ENCODE assay signal across 8 mouse cellular contexts in genomic region chr8:94916311-94916959, GRCm38 (mm10). TPM values are rescaled to one million over a fixed set of nuclear protein-coding genes. Genes with fewer than 3 reads are reported as not detected.
DNase-seq lines count a peak whose midpoint lies in the region; ATAC-seq and TF ChIP-seq lines count a peak whose summit lies in the region.

No protein-coding gene starts in this region.

- intact Hi-C loops in heart, postnatal 14 days (cut with DNase I) = loop anchor here (10.0 kb wide), 1 partner anchor 312 kb away; the partner anchor contains the start of genes Fam192a and Rspry1

- no peak for TF ChIP-seq RAD21 in CH12.LX (IDR thresholded peaks at IDR 0.05; ENCODE audit: low read depth, low read length)

- dilution Hi-C loops in CH12.LX (cut with MboI; ENCODE audit: extremely low pct_ligation_motif_present, extremely low pct_unique_long_range_greater_than_20kb, low sequenced_read_pairs) = no loop called here

- no peaks in the 10 kb centered on the region for H3K79me2 ChIP-seq in CH12.LX (replicated peaks; ENCODE audit: control insufficient read depth, extremely low read depth, insufficient read depth, poor library complexity, severe bottlenecking)

- no peak for DNase-seq in heart, postnatal 14 days
- DNase-seq in CH12.LX (ENCODE audit: extremely low read depth) = no peak
- DNase-seq in hindbrain, embryonic 10.5 days (ENCODE audit: low spot score) = no peak
- no peak for DNase-seq in midbrain, embryonic 10.5 days (ENCODE audit: low spot score)
- no peak for DNase-seq in layer of hippocampus, adult 2 months (ENCODE audit: low spot score in 2 of 2)
- DNase-seq in spleen, adult 18-20 months = no peak
- DNase-seq in ovary, postnatal 10 days (ENCODE audit: low spot score) = no peak

- TF ChIP-seq POLR2A in CH12.LX (IDR thresholded peaks at IDR 0.05; ENCODE audit: low read depth, low read length) = no peak

- peak overlapping the region; percentile 87 for H3K4me2 ChIP-seq in heart, embryonic 11.5 days
- 0 out of 2 replicates have a peak overlapping the region, but pooled peaks have one; percentile 53 for H3K4me2 ChIP-seq in CH12.LX (ENCODE audit: insufficient read depth, low read depth, poor library complexity, severe bottlenecking)

- peaks cover 50% of the 10 kb centered on the region for H3K4me1 ChIP-seq in heart, embryonic 11.5 days (ENCODE audit: control insufficient read depth, insufficient read depth, low read length)
- H3K4me1 ChIP-seq in CH12.LX (ENCODE audit: control insufficient read depth in 1 of 2, insufficient read depth in 2 of 2) = peaks cover 12 to 38% of the 10 kb centered on the region in 2 experiments
- H3K4me1 ChIP-seq in hindbrain, embryonic 10.5 days (replicated peaks) = peaks cover 59% of the 10 kb centered on the region
- H3K4me1 ChIP-seq in midbrain, embryonic 10.5 days = peaks cover 47% of the 10 kb centered on the region

- no peak for TF ChIP-seq EP300 in CH12.LX (IDR thresholded peaks at IDR 0.05; ENCODE audit: low read length)

- 42% methylated on average over 9 of the region's 9 CpGs for WGBS in heart, embryonic 11.5 days (ENCODE audit: insufficient replicate concordance)
- WGBS in hindbrain, embryonic 10.5 days = 53% methylated on average over 9 of the region's 9 CpGs
- 42% methylated on average over 9 of the region's 9 CpGs for WGBS in midbrain, embryonic 10.5 days

- peaks cover 9% of the 10 kb centered on the region for H3K27me3 ChIP-seq in heart, embryonic 11.5 days (ENCODE audit: control insufficient read depth, insufficient read depth, low read length)
- H3K27me3 ChIP-seq in CH12.LX (replicated peaks) = peaks cover 1% of the 10 kb centered on the region
- H3K27me3 ChIP-seq in hindbrain, embryonic 10.5 days (ENCODE audit: insufficient read depth, poor library complexity, severe bottlenecking) = peaks cover 72% of the 10 kb centered on the region
- peaks cover 71% of the 10 kb centered on the region for H3K27me3 ChIP-seq in midbrain, embryonic 10.5 days (ENCODE audit: low read depth, poor library complexity, severe bottlenecking)

- in situ Hi-C loops in CH12.LX (cut with MboI; ENCODE audit: low pct_ligation_motif_present, low pct_unique_long_range_greater_than_20kb, low sequenced_read_pairs) = no loop called here

- peaks cover 13% of the 10 kb centered on the region; the same call in 1 of the 2 replicates for H3K36me3 ChIP-seq in heart, embryonic 11.5 days (ENCODE audit: control insufficient read depth, insufficient read depth, low read length)
- H3K36me3 ChIP-seq in CH12.LX (replicated peaks in 1 of 2; ENCODE audit: control insufficient read depth in 1 of 2, insufficient read depth in 1 of 2, low read length in 1 of 2) = peaks cover 10 to 19% of the 10 kb centered on the region in 2 experiments
- H3K36me3 ChIP-seq in hindbrain, embryonic 10.5 days = peaks cover 6% of the 10 kb centered on the region; the same call in 1 of the 2 replicates
- no peaks in the 10 kb centered on the region for H3K36me3 ChIP-seq in midbrain, embryonic 10.5 days

- ATAC-seq in heart, embryonic 11.5 days (replicated peaks; ENCODE audit: insufficient number of reproducible peaks, low FRiP score, low TSS enrichment) = no peak

- no peak overlapping the region for H3K27ac ChIP-seq in heart, embryonic 11.5 days (ENCODE audit: low read depth, low read length)
- no peak overlapping the region for H3K27ac ChIP-seq in CH12.LX (ENCODE audit: insufficient read depth, low read depth)
- H3K27ac ChIP-seq in hindbrain, embryonic 10.5 days = peak overlapping the region; percentile 96
- peak overlapping the region; percentile 93; the same call in 1 of the 2 replicates for H3K27ac ChIP-seq in midbrain, embryonic 10.5 days (replicated peaks)
- H3K27ac ChIP-seq in layer of hippocampus, adult 2 months = no peak overlapping the region

- peak overlapping the region; percentile 91 for H3K4me3 ChIP-seq in heart, embryonic 11.5 days (ENCODE audit: low read depth, low read length)
- peak overlapping the region in 1 of 3 experiments; percentile 44 for H3K4me3 ChIP-seq in CH12.LX (replicated peaks in 1 of 3; ENCODE audit: low read depth in 2 of 3, low read length in 2 of 3, poor library complexity in 1 of 3)
- H3K4me3 ChIP-seq in hindbrain, embryonic 10.5 days = peak overlapping the region; percentile 82
- H3K4me3 ChIP-seq in midbrain, embryonic 10.5 days = peak overlapping the region; percentile 73
- H3K4me3 ChIP-seq in layer of hippocampus, adult 2 months = no peak overlapping the region

- H3K9ac ChIP-seq in heart, embryonic 11.5 days (ENCODE audit: low read depth, low read length) = peak overlapping the region; percentile 92
- no peak overlapping the region for H3K9ac ChIP-seq in CH12.LX (ENCODE audit: insufficient read depth, low read depth)

- H3K9me3 ChIP-seq in heart, embryonic 11.5 days (replicated peaks; ENCODE audit: control insufficient read depth, low read length) = no peaks in the 10 kb centered on the region
- H3K9me3 ChIP-seq in CH12.LX (replicated peaks; ENCODE audit: low read length) = peaks cover 7% of the 10 kb centered on the region
- H3K9me3 ChIP-seq in hindbrain, embryonic 10.5 days = no peaks in the 10 kb centered on the region
- no peaks in the 10 kb centered on the region for H3K9me3 ChIP-seq in midbrain, embryonic 10.5 days (replicated peaks)

- TF ChIP-seq CTCF in CH12.LX (conservative IDR thresholded peaks at IDR 0.05 in 1 of 2, IDR thresholded peaks at IDR 0.05 in 1 of 2; ENCODE audit: low read depth in 2 of 2, low read length in 2 of 2) = no peak
- no peak for TF ChIP-seq CTCF in layer of hippocampus, adult 2 months (conservative IDR thresholded peaks at IDR 0.05)

TF ChIP-seq in CH12.LX, 34 proteins besides CTCF, POLR2A, EP300 and RAD21 (continues in another document):
- TF ChIP-seq NELFE (IDR thresholded peaks at IDR 0.05; ENCODE audit: low read depth, low read length) (no peak), ETS1 (conservative IDR thresholded peaks at IDR 0.05; ENCODE audit: low read depth, low read length) (no peak), MYC (IDR thresholded peaks at IDR 0.05; ENCODE audit: low read depth, low read length) (no peak), KAT2A (IDR thresholded peaks at IDR 0.05; ENCODE audit: insufficient replicate concordance, low read length) (no peak), UBTF (IDR thresholded peaks at IDR 0.05; ENCODE audit: low read depth, low read length) (no peak), HCFC1 (IDR thresholded peaks at IDR 0.05; ENCODE audit: low read depth, low read length) (no peak), PAX5 (IDR thresholded peaks at IDR 0.05; ENCODE audit: low read length) (no peak), ZKSCAN1 (IDR thresholded peaks at IDR 0.05; ENCODE audit: borderline replicate concordance, low read depth, low read length) (no peak), RCOR1 (conservative IDR thresholded peaks at IDR 0.05; ENCODE audit: low read depth, low read length) (no peak), CHD1 (IDR thresholded peaks at IDR 0.05; ENCODE audit: low read depth, low read length) (no peak)

RNA-seq across cellular contexts. Expression of gene Ccdc102a, which starts 1.5 kb away (rescaled TPM):
- 22.8 and 24.8 TPM in 2 replicates for polyA plus RNA-seq in heart, embryonic 11.5 days (2014; fragmentation: Nextera tagmentation; extraction: Ambion mirVana)
- 10 to 100 TPM; 10.8 to 10.9 TPM for total RNA-seq in heart, postnatal 14 days (2021)
- total RNA-seq in CH12.LX (2012; rRNA removed) = 5.8 and 5.9 TPM in 2 replicates
- 2.1 and 2.5 TPM in 2 replicates for total RNA-seq in CH12.LX (2014; rRNA removed)
- polyA plus RNA-seq in CH12.LX (2012; ENCODE audit: insufficient read length, low read depth) = 2.8 and 4.5 TPM in 2 replicates
- polyA plus RNA-seq in hindbrain, embryonic 10.5 days (2016; fragmentation: Nextera tagmentation; extraction: Ambion mirVana) = 15.7 and 17.5 TPM in 2 replicates
- polyA plus RNA-seq in midbrain, embryonic 10.5 days (2016; fragmentation: Nextera tagmentation; extraction: Ambion mirVana) = 13.0 and 13.1 TPM in 2 replicates
- 1 to 10 TPM; 1.7 to 1.9 TPM for total RNA-seq in layer of hippocampus, adult 2 months (2021)

RNA-seq across cellular contexts. Expression of gene Adgrg5, which starts 7.1 kb away (rescaled TPM):
- 0.10 and 0.47 TPM in 2 replicates for polyA plus RNA-seq in heart, embryonic 11.5 days (2014; fragmentation: Nextera tagmentation; extraction: Ambion mirVana)
- under 1 TPM; 0.22 to 0.50 TPM for total RNA-seq in heart, postnatal 14 days (2021)
- total RNA-seq in CH12.LX (2012; rRNA removed) = 0.81 and 1.0 TPM in 2 replicates
- 5.2 and 6.9 TPM in 2 replicates for total RNA-seq in CH12.LX (2014; rRNA removed)
- polyA plus RNA-seq in CH12.LX (2012; ENCODE audit: insufficient read length, low read depth) = 9.2 and 10.0 TPM in 2 replicates
- polyA plus RNA-seq in hindbrain, embryonic 10.5 days (2016; fragmentation: Nextera tagmentation; extraction: Ambion mirVana) = 0.22 and 0.68 TPM in 2 replicates
- polyA plus RNA-seq in midbrain, embryonic 10.5 days (2016; fragmentation: Nextera tagmentation; extraction: Ambion mirVana) = 0.36 and 0.74 TPM in 2 replicates
- not detected for total RNA-seq in layer of hippocampus, adult 2 months (2021)

RNA-seq across cellular contexts. Expression of gene Dok4, which starts 40.3 kb away (rescaled TPM):
- polyA plus RNA-seq in heart, embryonic 11.5 days (2014; fragmentation: Nextera tagmentation; extraction: Ambion mirVana) = 46.2 and 57.7 TPM in 2 replicates
- 10 to 100 TPM; 23.3 to 26.5 TPM for total RNA-seq in heart, postnatal 14 days (2021)
- total RNA-seq in CH12.LX (2012; rRNA removed) (1.8 and 2.3 TPM in 2 replicates), CH12.LX (2014; rRNA removed) (1.6 and 2.3 TPM in 2 replicates)
- 1.7 and 1.9 TPM in 2 replicates for polyA plus RNA-seq in CH12.LX (2012; ENCODE audit: insufficient read length, low read depth)
- polyA plus RNA-seq in hindbrain, embryonic 10.5 days (2016; fragmentation: Nextera tagmentation; extraction: Ambion mirVana) = 14.6 and 16.9 TPM in 2 replicates
- 11.3 and 14.5 TPM in 2 replicates for polyA plus RNA-seq in midbrain, embryonic 10.5 days (2016; fragmentation: Nextera tagmentation; extraction: Ambion mirVana)
- 10 to 100 TPM; 24.1 to 26.4 TPM for total RNA-seq in layer of hippocampus, adult 2 months (2021)

RNA-seq across cellular contexts. Expression of gene Adgrg1, which starts 58.1 kb away (rescaled TPM):
- 6.4 and 7.5 TPM in 2 replicates for polyA plus RNA-seq in heart, embryonic 11.5 days (2014; fragmentation: Nextera tagmentation; extraction: Ambion mirVana)
- 10 to 100 TPM; 59.3 to 73.3 TPM for total RNA-seq in heart, postnatal 14 days (2021)
- total RNA-seq in CH12.LX (2012; rRNA removed) (0.34 and 0.42 TPM in 2 replicates), CH12.LX (2014; rRNA removed) (1.1 and 1.2 TPM in 2 replicates)
- polyA plus RNA-seq in CH12.LX (2012; ENCODE audit: insufficient read length, low read depth) = 2.0 and 2.5 TPM in 2 replicates
- 101 and 186 TPM in 2 replicates for polyA plus RNA-seq in hindbrain, embryonic 10.5 days (2016; fragmentation: Nextera tagmentation; extraction: Ambion mirVana)
- 116 and 163 TPM in 2 replicates for polyA plus RNA-seq in midbrain, embryonic 10.5 days (2016; fragmentation: Nextera tagmentation; extraction: Ambion mirVana)
- total RNA-seq in layer of hippocampus, adult 2 months (2021) = 10 to 100 TPM; 89.7 to 90.5 TPM

RNA-seq across cellular contexts. Expression of gene Polr2c, which starts 59.2 kb away (rescaled TPM):
- 141 and 143 TPM in 2 replicates for polyA plus RNA-seq in heart, embryonic 11.5 days (2014; fragmentation: Nextera tagmentation; extraction: Ambion mirVana)
- total RNA-seq in heart, postnatal 14 days (2021) = 10 to 100 TPM; 65.4 to 65.8 TPM
- total RNA-seq in CH12.LX (2012; rRNA removed) (93.2 and 102 TPM in 2 replicates), CH12.LX (2014; rRNA removed) (120 and 130 TPM in 2 replicates)
- 134 and 141 TPM in 2 replicates for polyA plus RNA-seq in CH12.LX (2012; ENCODE audit: insufficient read length, low read depth)
- polyA plus RNA-seq in hindbrain, embryonic 10.5 days (2016; fragmentation: Nextera tagmentation; extraction: Ambion mirVana) = 154 and 169 TPM in 2 replicates
- polyA plus RNA-seq in midbrain, embryonic 10.5 days (2016; fragmentation: Nextera tagmentation; extraction: Ambion mirVana) = 163 and 176 TPM in 2 replicates
- 10 to 100 TPM; 69.1 to 71.4 TPM for total RNA-seq in layer of hippocampus, adult 2 months (2021)

Comparison
In these comparisons a context has a peak if more than half of its experiments do, and no peak if none do; other contexts are left out.
1. H3K27ac ChIP-seq: peak in hindbrain, embryonic 10.5 days (single experiment) and midbrain, embryonic 10.5 days (single experiment); none in heart, embryonic 11.5 days (single experiment), CH12.LX (single experiment) and layer of hippocampus, adult 2 months (single experiment).